ENCODE assay signal across 28 mouse cellular contexts in the genomic region with DNA sequence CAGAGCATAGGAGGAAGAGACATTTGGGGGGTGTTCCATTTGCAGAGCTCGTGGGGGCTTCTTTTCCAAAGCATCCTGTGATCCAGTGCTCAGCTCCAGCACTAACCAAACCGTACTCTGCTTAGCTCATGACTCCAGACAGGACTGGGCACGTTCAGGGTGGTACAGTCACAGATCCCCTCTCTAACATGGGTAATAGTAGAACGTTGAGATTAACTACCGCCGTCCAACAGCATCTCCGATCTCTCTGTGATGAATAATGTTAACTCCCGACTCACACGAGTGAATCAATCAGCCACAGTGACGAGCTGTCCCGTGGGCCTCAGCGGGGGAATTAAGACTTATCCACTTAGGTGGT. TPM values are rescaled to one million over a fixed set of nuclear protein-coding genes. Genes with fewer than 3 reads are reported as not detected.
DNase-seq lines count a peak whose midpoint lies in the region; ATAC-seq and TF ChIP-seq lines count a peak whose summit lies in the region.
"Had no signal": no experiment of that assay in that cellular context is flagged by ENCODE, and none has a peak within 500 bp of the region (broad histone marks: within the 10 kb centered on the region; RNA-seq: fewer than 3 reads in every experiment).

No protein-coding gene starts in this region.

- intact Hi-C loops in gastrocnemius, adult 2 months (cut with DNase I): no loop called here

- H3K9ac ChIP-seq in hindbrain, embryonic 12.5 days: no peak overlapping the region
- H3K9ac ChIP-seq in hindbrain, postnatal 0 days (replicated peaks; ENCODE audit: low read length): no peak overlapping the region
- no peak overlapping the region for H3K9ac ChIP-seq in hindbrain, embryonic 14.5 days
- 0 out of 2 replicates have a peak overlapping the region, but pooled peaks have one; percentile 10 for H3K9ac ChIP-seq in midbrain, embryonic 16.5 days (ENCODE audit: low read depth, low read length)
- H3K9ac ChIP-seq: heart, embryonic 12.5 days; kidney, embryonic 15.5 days; limb, embryonic 13.5 days; liver, embryonic 13.5 days; lung, embryonic 15.5 days had no signal

- DNase-seq in hindbrain, postnatal 0 days (ENCODE audit: low spot score): no peak
- DNase-seq in NIH3T3 (ENCODE audit: low read depth): peak; percentile 9
- no peak for DNase-seq in hindbrain, embryonic 14.5 days (ENCODE audit: low spot score)
- DNase-seq in adrenal gland, adult 2 months: no peak
- no peak for DNase-seq in gastrocnemius, adult 2 months
- no peak for DNase-seq in left cerebral cortex, adult 18-20 months (ENCODE audit: low spot score in 2 of 2)
- DNase-seq: adrenal gland, postnatal 36 days; cerebellum, adult 11-12 months; cerebellum, postnatal 10 days; gastrocnemius, postnatal 10 days; heart, postnatal 10 days; kidney, adult 11 months; kidney, postnatal 36 days; layer of hippocampus, postnatal 36 days; liver, embryonic 13.5 days; lung, postnatal 36 days; retina, postnatal 1 day; right cerebral cortex, postnatal 4 days; thymus, postnatal 14 days had no signal

- no peak for TF ChIP-seq CTCF in hindbrain, postnatal 0 days (IDR thresholded peaks at IDR 0.05; ENCODE audit: low read depth)
- TF ChIP-seq CTCF in gastrocnemius, adult 2 months (IDR thresholded peaks at IDR 0.05): no peak

- 48% methylated on average over 12 of the region's 12 CpGs for WGBS in hindbrain, embryonic 12.5 days
- WGBS in hindbrain, postnatal 0 days: 41% methylated on average over 12 of the region's 12 CpGs
- 26% methylated on average over 12 of the region's 12 CpGs for WGBS in hindbrain, embryonic 14.5 days
- WGBS in midbrain, embryonic 16.5 days: 50% methylated on average over 12 of the region's 12 CpGs

- H3K36me3 ChIP-seq in hindbrain, embryonic 12.5 days: no peaks in the 10 kb centered on the region
- no peaks in the 10 kb centered on the region for H3K36me3 ChIP-seq in hindbrain, postnatal 0 days (ENCODE audit: insufficient read depth, low read length)
- no peaks in the 10 kb centered on the region for H3K36me3 ChIP-seq in hindbrain, embryonic 14.5 days (replicated peaks; ENCODE audit: control insufficient read depth, insufficient read depth)
- no peaks in the 10 kb centered on the region for H3K36me3 ChIP-seq in midbrain, embryonic 16.5 days (ENCODE audit: control insufficient read depth, insufficient read depth, low read length)
- H3K36me3 ChIP-seq: embryonic facial prominence, embryonic 10.5 days; heart, embryonic 12.5 days; kidney, embryonic 15.5 days; limb, embryonic 13.5 days; liver, embryonic 13.5 days; lung, embryonic 15.5 days had no signal

- H3K9me3 ChIP-seq in hindbrain, embryonic 12.5 days (replicated peaks): no peaks in the 10 kb centered on the region
- H3K9me3 ChIP-seq in hindbrain, postnatal 0 days (ENCODE audit: low read length): no peaks in the 10 kb centered on the region
- no peaks in the 10 kb centered on the region for H3K9me3 ChIP-seq in hindbrain, embryonic 14.5 days (ENCODE audit: control insufficient read depth, low read length)
- H3K9me3 ChIP-seq in midbrain, embryonic 16.5 days (replicated peaks; ENCODE audit: control insufficient read depth, low read length, poor library complexity, severe bottlenecking): no peaks in the 10 kb centered on the region
- H3K9me3 ChIP-seq: embryonic facial prominence, embryonic 10.5 days; heart, embryonic 12.5 days; kidney, embryonic 15.5 days; limb, embryonic 13.5 days; liver, embryonic 13.5 days; lung, embryonic 15.5 days; megakaryocyte, embryonic 14.5 days had no signal

- no peak overlapping the region for H3K4me3 ChIP-seq in hindbrain, embryonic 12.5 days
- no peak overlapping the region for H3K4me3 ChIP-seq in hindbrain, postnatal 0 days (ENCODE audit: low read length)
- H3K4me3 ChIP-seq in hindbrain, embryonic 14.5 days (replicated peaks; ENCODE audit: low read length): no peak overlapping the region
- H3K4me3 ChIP-seq in midbrain, embryonic 16.5 days (ENCODE audit: low read depth, low read length): no peak overlapping the region
- no peak overlapping the region for H3K4me3 ChIP-seq in gastrocnemius, adult 2 months
- H3K4me3 ChIP-seq: embryonic facial prominence, embryonic 10.5 days; heart, embryonic 12.5 days; kidney, embryonic 15.5 days; limb, embryonic 13.5 days; liver, embryonic 13.5 days; lung, embryonic 15.5 days; megakaryocyte, embryonic 14.5 days had no signal

- H3K27me3 ChIP-seq in hindbrain, embryonic 12.5 days: no peaks in the 10 kb centered on the region
- H3K27me3 ChIP-seq in hindbrain, postnatal 0 days (ENCODE audit: insufficient read depth, low read length): no peaks in the 10 kb centered on the region
- H3K27me3 ChIP-seq in hindbrain, embryonic 14.5 days (ENCODE audit: control insufficient read depth, insufficient read depth, low read length): no peaks in the 10 kb centered on the region
- no peaks in the 10 kb centered on the region for H3K27me3 ChIP-seq in midbrain, embryonic 16.5 days (ENCODE audit: control insufficient read depth, insufficient read depth, low read depth, low read length)

- H3K27ac ChIP-seq in hindbrain, embryonic 12.5 days: peak overlapping the region; percentile 66
- no peak overlapping the region for H3K27ac ChIP-seq in hindbrain, postnatal 0 days
- 0 out of 2 replicates have a peak overlapping the region, but pooled peaks have one; percentile 18 for H3K27ac ChIP-seq in hindbrain, embryonic 14.5 days
- no peak overlapping the region; the same call in 1 of the 2 replicates for H3K27ac ChIP-seq in midbrain, embryonic 16.5 days (ENCODE audit: low read length)
- no peak overlapping the region for H3K27ac ChIP-seq in gastrocnemius, adult 2 months
- H3K27ac ChIP-seq: embryonic facial prominence, embryonic 10.5 days; kidney, embryonic 15.5 days; limb, embryonic 13.5 days; liver, embryonic 13.5 days; lung, embryonic 15.5 days had no signal

- H3K4me2 ChIP-seq in hindbrain, embryonic 12.5 days (replicated peaks): peak overlapping the region; percentile 21; the same call in 1 of the 2 replicates
- no peak overlapping the region for H3K4me2 ChIP-seq in hindbrain, postnatal 0 days (ENCODE audit: low read depth, low read length)
- no peak overlapping the region; the same call in 1 of the 2 replicates for H3K4me2 ChIP-seq in hindbrain, embryonic 14.5 days (replicated peaks)
- no peak overlapping the region for H3K4me2 ChIP-seq in midbrain, embryonic 16.5 days (ENCODE audit: low read length)
- H3K4me2 ChIP-seq: heart, embryonic 12.5 days; kidney, embryonic 15.5 days; limb, embryonic 13.5 days; liver, embryonic 13.5 days; lung, embryonic 15.5 days had no signal

- ATAC-seq in hindbrain, embryonic 12.5 days (ENCODE audit: low FRiP score): peak; percentile 42; the same call in 1 of the 2 replicates
- ATAC-seq in hindbrain, postnatal 0 days: no peak
- peak; percentile 37; the same call in 1 of the 2 replicates for ATAC-seq in hindbrain, embryonic 14.5 days (ENCODE audit: low FRiP score)
- peak; percentile 61; the same call in 1 of the 2 replicates for ATAC-seq in midbrain, embryonic 16.5 days

- peaks cover 19% of the 10 kb centered on the region for H3K4me1 ChIP-seq in hindbrain, embryonic 12.5 days
- no peaks in the 10 kb centered on the region for H3K4me1 ChIP-seq in hindbrain, postnatal 0 days (ENCODE audit: insufficient read depth, low read length)
- H3K4me1 ChIP-seq in hindbrain, embryonic 14.5 days (replicated peaks; ENCODE audit: control insufficient read depth, insufficient read depth, low read length): peaks cover 14% of the 10 kb centered on the region
- H3K4me1 ChIP-seq in midbrain, embryonic 16.5 days (ENCODE audit: control insufficient read depth, insufficient read depth, low read length): 0 out of 2 replicates have a peak, but pooled peaks cover 4% of the 10 kb centered on the region
- H3K4me1 ChIP-seq: embryonic facial prominence, embryonic 10.5 days; heart, embryonic 12.5 days; kidney, embryonic 15.5 days; lung, embryonic 15.5 days had no signal

RNA-seq across cellular contexts. Expression of gene Ccna1, which starts 11.3 kb away (rescaled TPM):
- polyA plus RNA-seq in hindbrain, embryonic 12.5 days (2016; fragmentation: Nextera tagmentation; extraction: Ambion mirVana): 2.0 and 4.0 TPM in 2 replicates
- 0.68 and 1.3 TPM in 2 replicates for total RNA-seq in hindbrain, postnatal 0 days (2014; rRNA removed)
- polyA plus RNA-seq in hindbrain, postnatal 0 days (2015; fragmentation: Nextera tagmentation; extraction: Ambion mirVana): 2.0 and 4.2 TPM in 2 replicates
- 1.5 and 1.7 TPM in 2 replicates for polyA plus RNA-seq in hindbrain, embryonic 14.5 days (2014; fragmentation: Nextera tagmentation; extraction: Ambion mirVana)
- 1.8 and 2.2 TPM in 2 replicates for polyA plus RNA-seq in midbrain, embryonic 16.5 days (2015; fragmentation: Nextera tagmentation; extraction: Ambion mirVana)
- total RNA-seq in adrenal gland, adult 2 months (2021): under 1 TPM in 1 of 2 experiments, not detected in 1; 0.35 TPM
- polyA plus RNA-seq in adrenal gland, adult 2 months (2012; rRNA removed): 0.60 TPM in 1 of 2 replicates, not detected in the other
- not detected for total RNA-seq in gastrocnemius, adult 2 months (2021)
- 1 to 10 TPM; 1.7 to 2.2 TPM for total RNA-seq in left cerebral cortex, adult 18-20 months (2021)
- total RNA-seq: adrenal gland, postnatal 36 days; granulocyte monocyte progenitor cell, adult 5-6 weeks had no signal

RNA-seq across cellular contexts. Expression of gene Spg20, which starts 45.3 kb away (rescaled TPM):
- 47.1 and 52.4 TPM in 2 replicates for polyA plus RNA-seq in hindbrain, embryonic 12.5 days (2016; fragmentation: Nextera tagmentation; extraction: Ambion mirVana)
- total RNA-seq in hindbrain, postnatal 0 days (2014; rRNA removed): 14.8 and 18.4 TPM in 2 replicates
- 10.0 and 10.9 TPM in 2 replicates for polyA plus RNA-seq in hindbrain, postnatal 0 days (2015; fragmentation: Nextera tagmentation; extraction: Ambion mirVana)
- polyA plus RNA-seq in hindbrain, embryonic 14.5 days (2014; fragmentation: Nextera tagmentation; extraction: Ambion mirVana): 16.2 and 19.5 TPM in 2 replicates
- polyA plus RNA-seq in midbrain, embryonic 16.5 days (2015; fragmentation: Nextera tagmentation; extraction: Ambion mirVana): 13.3 and 14.6 TPM in 2 replicates
- 10 to 100 TPM; 52.2 to 60.9 TPM for total RNA-seq in adrenal gland, adult 2 months (2021)
- 13.2 and 15.2 TPM in 2 replicates for polyA plus RNA-seq in adrenal gland, adult 2 months (2012; rRNA removed)
- total RNA-seq in gastrocnemius, adult 2 months (2021): 10 to 100 TPM; 34.0 to 41.1 TPM
- 10 to 100 TPM; 33.7 to 36.3 TPM for total RNA-seq in left cerebral cortex, adult 18-20 months (2021)

Comparison
In these comparisons a context has a peak if more than half of its experiments do, and no peak if none do; other contexts are left out.
1. H3K27ac ChIP-seq: peak in hindbrain, embryonic 12.5 days (single experiment) and hindbrain, embryonic 14.5 days (single experiment); none in hindbrain, postnatal 0 days (single experiment), midbrain, embryonic 16.5 days (single experiment) and gastrocnemius, adult 2 months (single experiment).